Mouse (Mus musculus) gonadal fat pad, adult 2 months (tissue): ENCODE results near the gene Tmem121. TPM values are rescaled to one million over a fixed set of nuclear protein-coding genes. Genes with fewer than 3 reads are reported as not detected.
"Not testable (repeated sequence)": the region's sequence is repeated elsewhere in the genome, so short reads cannot be mapped to it uniquely, and the experiment has no call there.

Experiments
- DNase-seq: peaks from one replicate; pipeline ENCODE4 v3.0.0-alpha.2; 2012; ENCODE audit warnings: low read depth
- polyA plus RNA-seq: library from polyadenylated mRNA; depleted of rRNA; stranded (reverse); fragments of >200 nt; gene quantifications from 2 replicates; pipeline ENCODE4 v1.2.3, GENCODE M21; 2012; rRNA removed

The Tmem121 gene
- polyA plus RNA-seq, 1 experiment: 0.89 TPM

- DNase-seq: no peak
These were observed 34.7 kb downstream of the Tmem121 start for GRCm38 (mm10) chr12:113220447-113220846.

GRCm38 (mm10) chr12:113221289-113221688 is 35.6 kb downstream of the Tmem121 start:
- peak; percentile 41 for DNase-seq

- peak; percentile 62 for DNase-seq
These were observed 36.4 kb downstream of the Tmem121 start for GRCm38 (mm10) chr12:113222121-113222636.

- no peak for DNase-seq
These were observed 37.0 kb downstream of the Tmem121 start for GRCm38 (mm10) chr12:113222748-113223147.

GRCm38 (mm10) chr12:113224206-113224605 is 38.5 kb downstream of the Tmem121 start:
- DNase-seq: no peak

- no peak for DNase-seq
These were observed 39.0 kb downstream of the Tmem121 start for GRCm38 (mm10) chr12:113224687-113225091.

- no peak for DNase-seq
These were observed 42.4 kb downstream of the Tmem121 start for GRCm38 (mm10) chr12:113227970-113228593.

- DNase-seq: no peak
These were observed 45.0 kb downstream of the Tmem121 start for GRCm38 (mm10) chr12:113230741-113231140.

- DNase-seq: not testable (repeated sequence)
These were observed 46.0 kb downstream of the Tmem121 start for GRCm38 (mm10) chr12:113231551-113232263.

GRCm38 (mm10) chr12:113232264-113232750 is 46.6 kb downstream of the Tmem121 start:
- not testable (repeated sequence) for DNase-seq

Other genes starting within 250 kb of the Tmem121 start
- 47.3 and 51.0 TPM in 2 replicates for gene Nudt14, start 243.8 kb upstream of the Tmem121 start, polyA plus RNA-seq
- gene Btbd6, start 209.4 kb upstream of the Tmem121 start, polyA plus RNA-seq: 25.7 and 41.8 TPM in 2 replicates
- 66.2 and 80.9 TPM in 2 replicates for gene Brf1, start 185.2 kb upstream of the Tmem121 start, polyA plus RNA-seq
- gene Pacs2, start 171.4 kb upstream of the Tmem121 start, polyA plus RNA-seq: 39.0 and 39.1 TPM in 2 replicates
- 1.1 and 2.4 TPM in 2 replicates for gene Tex22, start 111.4 kb upstream of the Tmem121 start, polyA plus RNA-seq
- gene Mta1, start 87.7 kb upstream of the Tmem121 start, polyA plus RNA-seq: 52.1 and 58.6 TPM in 2 replicates
- 250 and 281 TPM in 2 replicates for gene Crip2, start 45.7 kb upstream of the Tmem121 start, polyA plus RNA-seq
- 9,197 and 10,915 TPM in 2 replicates for gene Crip1, start 39.6 kb upstream of the Tmem121 start, polyA plus RNA-seq
- gene Tedc1, start 29.5 kb upstream of the Tmem121 start, polyA plus RNA-seq: 4.5 and 4.6 TPM in 2 replicates